ENCODE assay signal across 8 mouse cellular contexts in genomic region chr14:22807324-22807723, GRCm38 (mm10).
DNase-seq lines count a peak whose midpoint lies in the region; ATAC-seq and TF ChIP-seq lines count a peak whose summit lies in the region.

No protein-coding gene starts in this region.

- H3K9me3 ChIP-seq in lung, postnatal 0 days (ENCODE audit: low read length), result no peaks in the 10 kb centered on the region
- H3K9me3 ChIP-seq in liver, embryonic 12.5 days (replicated peaks), result no peaks in the 10 kb centered on the region

- DNase-seq in gastrocnemius, adult 2 months, result no peak
- DNase-seq in gastrocnemius, postnatal 4 days (ENCODE audit: low spot score in 2 of 2), result no peak
- DNase-seq in lung, postnatal 0 days (ENCODE audit: low spot score), result no peak
- no peak for DNase-seq in lung, postnatal 14 days
- peak; percentile 31 to 49 for DNase-seq in kidney, postnatal 4 days
- DNase-seq in yolk sac, embryonic 10.5 days (ENCODE audit: low spot score), result peak; percentile 51
- no peak for DNase-seq in thymus, adult 18-20 months

- peaks cover 12% of the 10 kb centered on the region; the same call in 1 of the 2 replicates for H3K4me1 ChIP-seq in lung, postnatal 0 days (ENCODE audit: insufficient read depth, low read depth, low read length)
- H3K4me1 ChIP-seq in liver, embryonic 12.5 days, result peaks cover 6% of the 10 kb centered on the region; the same call in 1 of the 2 replicates

- no peak for TF ChIP-seq CTCF in gastrocnemius, adult 2 months (IDR thresholded peaks at IDR 0.05)
- no peak for TF ChIP-seq CTCF in lung, postnatal 0 days (IDR thresholded peaks at IDR 0.05)

- no peaks in the 10 kb centered on the region for H3K36me3 ChIP-seq in lung, postnatal 0 days (ENCODE audit: insufficient read depth, low read length)
- H3K36me3 ChIP-seq in liver, embryonic 12.5 days, result no peaks in the 10 kb centered on the region

- WGBS in lung, postnatal 0 days, result 0% methylated on average over 3 of the region's 3 CpGs
- 33% methylated on average over 3 of the region's 3 CpGs for WGBS in liver, embryonic 12.5 days (ENCODE audit: insufficient replicate concordance)

- H3K9ac ChIP-seq in lung, postnatal 0 days (replicated peaks; ENCODE audit: low read depth), result no peak overlapping the region
- H3K9ac ChIP-seq in liver, embryonic 12.5 days, result no peak overlapping the region

- H3K4me2 ChIP-seq in lung, postnatal 0 days (replicated peaks; ENCODE audit: low read depth, low read length), result no peak overlapping the region
- H3K4me2 ChIP-seq in liver, embryonic 12.5 days, result no peak overlapping the region

- peak; percentile 54; the same call in 1 of the 2 replicates for TF ChIP-seq EP300 in lung, postnatal 0 days (IDR thresholded peaks at IDR 0.05)

- peak overlapping the region; percentile 78 for H3K27ac ChIP-seq in gastrocnemius, adult 2 months
- no peak overlapping the region for H3K27ac ChIP-seq in lung, postnatal 0 days (ENCODE audit: low read length)
- no peak overlapping the region for H3K27ac ChIP-seq in liver, embryonic 12.5 days

- ATAC-seq in lung, postnatal 0 days, result no peak; the same call in 1 of the 2 replicates
- no peak for ATAC-seq in liver, embryonic 12.5 days

- no peaks in the 10 kb centered on the region for H3K27me3 ChIP-seq in lung, postnatal 0 days (replicated peaks; ENCODE audit: insufficient read depth, low read length)
- H3K27me3 ChIP-seq in liver, embryonic 12.5 days (replicated peaks), result no peaks in the 10 kb centered on the region

- peak overlapping the region; percentile 70 for H3K4me3 ChIP-seq in gastrocnemius, adult 2 months
- H3K4me3 ChIP-seq in lung, postnatal 0 days (ENCODE audit: low read depth, low read length), result no peak overlapping the region
- no peak overlapping the region for H3K4me3 ChIP-seq in liver, embryonic 12.5 days

- intact Hi-C loops in gastrocnemius, adult 2 months (cut with DNase I), result no loop called here

Comparison
In these comparisons a context has a peak if more than half of its experiments do, and no peak if none do; other contexts are left out.
1. DNase-seq: peak in kidney, postnatal 4 days (2 of 2) and yolk sac, embryonic 10.5 days (single experiment); none in gastrocnemius, adult 2 months (single experiment), gastrocnemius, postnatal 4 days (0 of 2), lung, postnatal 0 days (single experiment), lung, postnatal 14 days (single experiment) and thymus, adult 18-20 months (0 of 2).